Mouse (Mus musculus): Measurements from ENCODE around the gene Hand1.

Hand1 gene

GRCm38 (mm10) chr11:57801766-57802510 is 30.7 kb downstream of the Hand1 start:
- peak; percentile 63 for DNase-seq (ENCODE audit: low spot score)

- peak; percentile 94 for DNase-seq (ENCODE audit: low spot score)
These were observed 31.4 kb downstream of the Hand1 start, which contains the start of gene Sap30l for GRCm38 (mm10) chr11:57800971-57801765. Sap30l (plus strand) TSS chr11:57801637.

GRCm38 (mm10) chr11:57800266-57800951 is 32.2 kb downstream of the Hand1 start:
- DNase-seq (ENCODE audit: low spot score) = no peak

GRCm38 (mm10) chr11:57799456-57799855 is 33.2 kb downstream of the Hand1 start:
- no peak for DNase-seq (ENCODE audit: low spot score)

- no peak for DNase-seq (ENCODE audit: low spot score)
These were observed 34.8 kb downstream of the Hand1 start for GRCm38 (mm10) chr11:57797828-57798227.

- DNase-seq (ENCODE audit: low spot score) = no peak
These were observed 37.5 kb downstream of the Hand1 start for GRCm38 (mm10) chr11:57795086-57795485.

GRCm38 (mm10) chr11:57790866-57791535 is 41.6 kb downstream of the Hand1 start:
- DNase-seq (ENCODE audit: low spot score) = no peak

GRCm38 (mm10) chr11:57787913-57788312 is 44.7 kb downstream of the Hand1 start:
- peak; percentile 36 for DNase-seq (ENCODE audit: low spot score)

GRCm38 (mm10) chr11:57786616-57787418 is 45.8 kb downstream of the Hand1 start:
- DNase-seq (ENCODE audit: low spot score) = peak; percentile 30

- no peak for DNase-seq (ENCODE audit: low spot score)
These were observed 52.8 kb downstream of the Hand1 start for GRCm38 (mm10) chr11:57779824-57780223.

Data from ovary, postnatal 14 days (tissue).